Mouse (Mus musculus) heart, postnatal 0 days (tissue): ENCODE measurements around the gene Amacr. TPM values are rescaled to one million over a fixed set of nuclear protein-coding genes. Genes with fewer than 3 reads are reported as not detected.
A peak's percentile ranks its signal among the peaks of the same experiment; 100 is the strongest.

Experiments
- ATAC-seq: fragments of 200-750 bp; cut with Nextera tagmentation; 2 replicates; pipeline ENCODE4 v1.8.0; 2017; ENCODE audit warnings: low read depth, moderate number of reproducible peaks, moderate library complexity; ENCODE audit not compliant: insufficient read depth
- DNase-seq: peaks from one replicate; pipeline ENCODE4 v3.0.0-alpha.2; 2016; ENCODE audit warnings: low spot score
- H3K27ac ChIP-seq: fragments of 300-500 bp; sonication (generic); 2 replicates; pipeline ENCODE4 v1.5.1; 2014; ENCODE audit warnings: low read depth, mild to moderate bottlenecking
- H3K27me3 ChIP-seq: fragments of 300-500 bp; sonication (generic); 2 replicates; pipeline ENCODE4 v1.6.1; 2014; ENCODE audit warnings: low read length, mixed read lengths; ENCODE audit not compliant: control insufficient read depth, insufficient read depth
- H3K36me3 ChIP-seq: fragments of 300-500 bp; sonication (generic); replicated peaks from 2 replicates; pipeline ENCODE4 v1.6.1; 2014; ENCODE audit warnings: low read length, mixed read lengths; ENCODE audit not compliant: control insufficient read depth, insufficient read depth
- H3K4me1 ChIP-seq: fragments of 300-500 bp; sonication (generic); 2 replicates; pipeline ENCODE4 v1.6.1; 2014; ENCODE audit warnings: antibody characterized with exemption; ENCODE audit not compliant: control insufficient read depth, insufficient read depth
- H3K4me2 ChIP-seq: fragments of 300-500 bp; sonication (generic); 2 replicates; pipeline ENCODE4 v1.6.1; 2014; ENCODE audit warnings: low read depth, mild to moderate bottlenecking, low read length, moderate library complexity
- H3K4me3 ChIP-seq: fragments of 300-500 bp; sonication (generic); 2 replicates; pipeline ENCODE4 v1.5.1; 2014; ENCODE audit warnings: low read depth, low read length
- H3K9ac ChIP-seq: fragments of 300-500 bp; sonication (generic); replicated peaks from 2 replicates; pipeline ENCODE4 v1.6.1; 2014; ENCODE audit warnings: low read depth, low read length, mixed read lengths
- H3K9me3 ChIP-seq: fragments of 300-500 bp; sonication (generic); replicated peaks from 2 replicates; pipeline ENCODE4 v1.6.1; 2016; ENCODE audit warnings: low read length; ENCODE audit not compliant: control insufficient read depth
- CTCF ChIP-seq: IDR thresholded peaks from 2 replicates; pipeline ENCODE4 v1.5.1; 2016; ENCODE audit warnings: antibody characterized with exemption, control low read depth, low read depth
- EP300 ChIP-seq: IDR thresholded peaks from 2 replicates; pipeline ENCODE4 v1.6.1; 2016; ENCODE audit warnings: antibody characterized with exemption, low read depth
- WGBS: fragments of 180-500 bp; shearing (Covaris S2); extraction: QIAGEN DNeasy Blood & Tissue Kit; methylation state at CpG from one replicate; pipeline ENCODE4 v1.1.7; 2014; 5-methylcytosine and 5-hydroxymethylcytosine counted together
- polyA plus RNA-seq: library from polyadenylated mRNA; unstranded; fragments of >200 nt; fragmentation: Nextera tagmentation; extraction: Ambion mirVana; gene quantifications from 2 replicates; pipeline ENCODE4 v1.2.1, GENCODE M21; 2015
- total RNA-seq: library from RNA; depleted of rRNA; stranded (reverse); fragments of >200 nt; gene quantifications from 2 replicates; pipeline ENCODE4 v1.2.3, GENCODE M21; 2014; ENCODE audit warnings: low replicate concordance

Gene Amacr
- total and polyA plus RNA-seq, 2 experiments from 2014 or later: 25.5 to 25.8 TPM

- H3K27ac ChIP-seq: no peak overlapping the region
- no peaks in the 10 kb centered on the region for H3K9me3 ChIP-seq
- no peak for ATAC-seq
- WGBS: 3% methylated on average over 49 of the region's 49 CpGs
- peak overlapping the region; percentile 44 for H3K4me3 ChIP-seq
- H3K4me2 ChIP-seq: peak overlapping the region; percentile 63
- H3K9ac ChIP-seq: no peak overlapping the region
- TF ChIP-seq EP300: no peak
- TF ChIP-seq CTCF: no peak
- no peak for DNase-seq
- H3K4me1 ChIP-seq: no peaks in the 10 kb centered on the region
- no peaks in the 10 kb centered on the region for H3K36me3 ChIP-seq
- H3K27me3 ChIP-seq: peaks cover 50% of the 10 kb centered on the region
These were observed 55.2 kb downstream of the Amacr start for GRCm38 (mm10) chr15:11036535-11037375.

GRCm38 (mm10) chr15:11037376-11037695, 55.8 kb downstream of the Amacr start:
- 10% methylated on average over 8 of the region's 8 CpGs for WGBS
- Histone ChIP-seq H3K27ac (no peak overlapping the region), H3K9ac (no peak overlapping the region), H3K4me1 (no peaks in the 10 kb centered on the region), H3K9me3 (no peaks in the 10 kb centered on the region), H3K36me3 (no peaks in the 10 kb centered on the region), H3K4me2 (peak overlapping the region; percentile 63), H3K27me3 (peaks cover 50% of the 10 kb centered on the region), H3K4me3 (peak overlapping the region; percentile 44)
- TF ChIP-seq CTCF (no peak), EP300 (no peak)
- no peak for DNase-seq
- no peak for ATAC-seq

- H3K9me3 ChIP-seq: no peaks in the 10 kb centered on the region
- peak within 1 kb of the TSS; percentile 63 for H3K4me2 ChIP-seq
- TF ChIP-seq CTCF (no peak), EP300 (no peak)
- H3K4me1 ChIP-seq: no peaks in the 10 kb centered on the region
- H3K4me3 ChIP-seq: peak within 1 kb of the TSS; percentile 44
- ATAC-seq (no peak), DNase-seq (no peak)
- WGBS: 4% methylated on average over 16 of the region's 16 CpGs
- H3K27me3 ChIP-seq: peaks cover 50% of the 10 kb centered on the region
- no peak within 1 kb of the TSS for H3K27ac ChIP-seq
- H3K36me3 ChIP-seq: no peaks in the 10 kb centered on the region
- H3K9ac ChIP-seq: no peak within 1 kb of the TSS
These were observed 56.2 kb downstream of the Amacr start, which contains the start of gene Rxfp3 for GRCm38 (mm10) chr15:11037711-11038110. TSS of gene Rxfp3 (minus strand) at chr15:11037991.

- TF ChIP-seq EP300: no peak
- TF ChIP-seq CTCF: peak; percentile 62
These were observed 56.9 kb downstream of the Amacr start for GRCm38 (mm10) chr15:11038476-11038875.

DNA sequence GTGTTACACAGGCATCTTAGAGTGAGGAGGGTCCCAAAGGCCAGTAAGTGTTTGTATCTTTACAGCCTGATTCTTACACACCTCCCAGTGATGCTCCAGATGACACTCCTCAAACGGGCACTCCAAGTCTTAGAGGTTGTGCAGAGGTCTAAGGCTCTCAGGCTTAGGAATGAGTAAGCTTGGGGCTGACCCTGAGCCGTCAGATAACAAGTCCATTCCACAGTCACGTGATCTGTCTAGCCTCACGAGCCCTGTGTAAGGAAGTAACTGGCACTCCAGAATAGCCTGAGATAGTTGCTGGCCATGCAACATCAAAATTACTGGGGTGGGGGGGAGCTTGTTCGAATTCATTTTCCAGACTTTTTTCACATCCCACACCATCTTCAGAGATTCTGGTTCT, 58.5 kb downstream of the Amacr start:
- no peaks in the 10 kb centered on the region for H3K36me3 ChIP-seq
- H3K4me3 ChIP-seq: no peak overlapping the region
- no peak for TF ChIP-seq CTCF
- no peak for TF ChIP-seq EP300
- no peak overlapping the region for H3K4me2 ChIP-seq
- WGBS: 24% methylated on average over 5 of the region's 5 CpGs
- H3K9me3 ChIP-seq: no peaks in the 10 kb centered on the region
- peaks cover 33% of the 10 kb centered on the region for H3K27me3 ChIP-seq
- no peak overlapping the region for H3K27ac ChIP-seq
- no peaks in the 10 kb centered on the region for H3K4me1 ChIP-seq
- DNase-seq (no peak), ATAC-seq (no peak)
- no peak overlapping the region for H3K9ac ChIP-seq

More at GRCm38 (mm10) chr15:11038476-11038875, 56.9 kb downstream of the Amacr start:
- DNase-seq (peak; percentile 43), ATAC-seq (no peak)
- Histone ChIP-seq H3K27me3 (peaks cover 44% of the 10 kb centered on the region), H3K4me2 (no peak overlapping the region), H3K9me3 (no peaks in the 10 kb centered on the region), H3K4me3 (no peak overlapping the region), H3K9ac (no peak overlapping the region), H3K4me1 (no peaks in the 10 kb centered on the region), H3K27ac (no peak overlapping the region), H3K36me3 (no peaks in the 10 kb centered on the region)
- WGBS: 2% methylated on average over 12 of the region's 12 CpGs
